In genomic region chr1:162187352-162188120, GRCm38 (mm10) we compare ENCODE assay signal across 9 mouse cellular contexts.
DNase-seq lines count a peak whose midpoint lies in the region; ATAC-seq lines count a peak whose summit lies in the region.
"Had no signal": no experiment of that assay in that cellular context is flagged by ENCODE, and none has a peak within 500 bp of the region (broad histone marks: within the 10 kb centered on the region; RNA-seq: fewer than 3 reads in every experiment).

No protein-coding gene starts in this region.

- peak overlapping the region; percentile 71; the same call in 1 of the 2 replicates for H3K27ac ChIP-seq in liver, embryonic 11.5 days (ENCODE audit: low read depth, low read length)
- peak overlapping the region; percentile 96 for H3K27ac ChIP-seq in embryonic facial prominence, embryonic 14.5 days (replicated peaks; ENCODE audit: low read depth, low read length)
- peak overlapping the region; percentile 80 for H3K27ac ChIP-seq in neural tube, embryonic 13.5 days (replicated peaks)

- intact Hi-C loops in heart, postnatal 14 days (cut with DNase I): no loop called here

- no peaks in the 10 kb centered on the region for H3K27me3 ChIP-seq in liver, embryonic 11.5 days (replicated peaks; ENCODE audit: control insufficient read depth, insufficient read depth, low read length)
- H3K27me3 ChIP-seq in embryonic facial prominence, embryonic 14.5 days (replicated peaks; ENCODE audit: control insufficient read depth, insufficient read depth, low read length): no peaks in the 10 kb centered on the region
- H3K27me3 ChIP-seq in neural tube, embryonic 13.5 days: no peaks in the 10 kb centered on the region
- H3K27me3 ChIP-seq: liver, embryonic 13.5 days had no signal

- no peaks in the 10 kb centered on the region for H3K36me3 ChIP-seq in liver, embryonic 11.5 days (ENCODE audit: control insufficient read depth, insufficient read depth, low read length)
- H3K36me3 ChIP-seq in embryonic facial prominence, embryonic 14.5 days (ENCODE audit: control insufficient read depth, insufficient read depth, low read length): no peaks in the 10 kb centered on the region
- no peaks in the 10 kb centered on the region for H3K36me3 ChIP-seq in neural tube, embryonic 13.5 days
- H3K36me3 ChIP-seq: liver, embryonic 13.5 days had no signal

- no peak overlapping the region for H3K9ac ChIP-seq in liver, embryonic 11.5 days (ENCODE audit: low read depth, low read length)
- 0 out of 2 replicates have a peak overlapping the region, but pooled peaks have one; percentile 15 for H3K9ac ChIP-seq in embryonic facial prominence, embryonic 14.5 days (ENCODE audit: low read depth, low read length)
- H3K9ac ChIP-seq in neural tube, embryonic 13.5 days: no peak overlapping the region
- H3K9ac ChIP-seq: liver, embryonic 13.5 days had no signal

- H3K4me1 ChIP-seq in liver, embryonic 11.5 days (replicated peaks; ENCODE audit: control insufficient read depth, insufficient read depth, low read length): no peaks in the 10 kb centered on the region; the same call in 1 of the 2 replicates
- peaks cover 54% of the 10 kb centered on the region for H3K4me1 ChIP-seq in embryonic facial prominence, embryonic 14.5 days (ENCODE audit: control insufficient read depth, insufficient read depth, low read length)
- H3K4me1 ChIP-seq in neural tube, embryonic 13.5 days (replicated peaks): peaks cover 43% of the 10 kb centered on the region
- H3K4me1 ChIP-seq: liver, embryonic 13.5 days had no signal

- WGBS in liver, embryonic 11.5 days: 78% methylated on average over 8 of the region's 8 CpGs
- 18% methylated on average over 8 of the region's 8 CpGs for WGBS in embryonic facial prominence, embryonic 14.5 days
- 50% methylated on average over 8 of the region's 8 CpGs for WGBS in neural tube, embryonic 13.5 days

- no peak overlapping the region for H3K4me3 ChIP-seq in liver, embryonic 11.5 days (ENCODE audit: low read depth, low read length)
- H3K4me3 ChIP-seq in embryonic facial prominence, embryonic 14.5 days (ENCODE audit: low read depth, low read length): no peak overlapping the region
- H3K4me3 ChIP-seq in neural tube, embryonic 13.5 days: no peak overlapping the region
- H3K4me3 ChIP-seq: liver, embryonic 13.5 days had no signal

- no peaks in the 10 kb centered on the region for H3K9me3 ChIP-seq in liver, embryonic 11.5 days (ENCODE audit: control insufficient read depth, low read length)
- no peaks in the 10 kb centered on the region for H3K9me3 ChIP-seq in embryonic facial prominence, embryonic 14.5 days (ENCODE audit: control insufficient read depth, low read length)
- H3K9me3 ChIP-seq in neural tube, embryonic 13.5 days: no peaks in the 10 kb centered on the region
- H3K9me3 ChIP-seq: liver, embryonic 13.5 days had no signal

- H3K4me2 ChIP-seq in liver, embryonic 11.5 days: no peak overlapping the region
- H3K4me2 ChIP-seq in embryonic facial prominence, embryonic 14.5 days (ENCODE audit: low read depth, low read length): peak overlapping the region; percentile 18
- H3K4me2 ChIP-seq in neural tube, embryonic 13.5 days: no peak overlapping the region
- H3K4me2 ChIP-seq: liver, embryonic 13.5 days had no signal

- no peak for ATAC-seq in liver, embryonic 11.5 days (replicated peaks; ENCODE audit: low FRiP score)
- peak; percentile 45 for ATAC-seq in embryonic facial prominence, embryonic 14.5 days (ENCODE audit: low read depth)
- peak; percentile 57; the same call in 1 of the 2 replicates for ATAC-seq in neural tube, embryonic 13.5 days (ENCODE audit: low read depth)

- no peak for DNase-seq in liver, embryonic 11.5 days (ENCODE audit: low spot score)
- DNase-seq in liver: no peak
- peak; percentile 93 for DNase-seq in embryonic facial prominence, embryonic 14.5 days (ENCODE audit: low spot score)
- peak; percentile 18 to 23 for DNase-seq in heart, postnatal 14 days
- DNase-seq in thymus, postnatal 4 days: no peak
- no peak for DNase-seq in left cerebral cortex, adult 11 months (ENCODE audit: low spot score)
- no peak for DNase-seq in urinary bladder, postnatal 14 days (ENCODE audit: low spot score)
- DNase-seq: liver, embryonic 13.5 days had no signal

Comparison
In these comparisons a context has a peak if more than half of its experiments do, and no peak if none do; other contexts are left out.
1. DNase-seq: peak in embryonic facial prominence, embryonic 14.5 days (single experiment) and heart, postnatal 14 days (2 of 2); none in liver, embryonic 11.5 days (single experiment), liver (single experiment), thymus, postnatal 4 days (single experiment), left cerebral cortex, adult 11 months (single experiment) and urinary bladder, postnatal 14 days (single experiment).
2. Peak in every context shown above with its lines, with median percentiles within 50 percentile points of each other: H3K27ac ChIP-seq.